Mouse (Mus musculus) lung, postnatal 0 days (tissue): ENCODE data around the gene Lrrc8a.

ENCODE experiments used
- CTCF ChIP-seq: IDR thresholded peaks from 2 replicates; pipeline ENCODE4 v1.5.1; 2016; ENCODE audit warnings: antibody characterized with exemption, mild to moderate bottlenecking
- EP300 ChIP-seq: IDR thresholded peaks from 2 replicates; pipeline ENCODE4 v1.6.1; 2016; ENCODE audit warnings: antibody characterized with exemption, mild to moderate bottlenecking, control low read depth

DNA sequence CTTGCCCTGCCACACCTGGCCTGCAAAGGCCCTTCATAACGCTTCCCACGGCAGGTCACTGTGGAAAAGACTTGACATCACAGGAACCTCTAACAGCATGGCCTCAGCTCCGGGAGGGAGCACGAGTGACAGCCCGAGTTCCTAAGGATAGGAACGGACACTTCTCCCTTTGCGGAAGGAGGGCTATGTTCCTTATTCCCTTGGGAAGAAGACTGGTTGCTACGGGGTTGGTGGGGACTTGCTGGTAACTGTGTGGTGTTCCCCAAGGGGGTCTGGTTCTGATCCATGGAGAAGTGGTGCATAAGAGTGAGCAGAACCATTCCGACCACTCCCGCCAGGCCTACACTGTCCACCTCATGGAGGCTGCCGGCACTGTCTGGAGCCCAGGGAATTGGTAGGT is 43.2 kb downstream of the Lrrc8a start, which contains the start of gene Gm28038:
- TF ChIP-seq EP300 (no peak), CTCF (no peak)
